Mouse (Mus musculus): ENCODE measurements at regions not wholly inside any gene's neighbourhood (a gene's known extent, or its start where the extent isn't known, plus 50 kb on each side); places are given as distances from the start of the nearest gene placed in this dataset.

DNA sequence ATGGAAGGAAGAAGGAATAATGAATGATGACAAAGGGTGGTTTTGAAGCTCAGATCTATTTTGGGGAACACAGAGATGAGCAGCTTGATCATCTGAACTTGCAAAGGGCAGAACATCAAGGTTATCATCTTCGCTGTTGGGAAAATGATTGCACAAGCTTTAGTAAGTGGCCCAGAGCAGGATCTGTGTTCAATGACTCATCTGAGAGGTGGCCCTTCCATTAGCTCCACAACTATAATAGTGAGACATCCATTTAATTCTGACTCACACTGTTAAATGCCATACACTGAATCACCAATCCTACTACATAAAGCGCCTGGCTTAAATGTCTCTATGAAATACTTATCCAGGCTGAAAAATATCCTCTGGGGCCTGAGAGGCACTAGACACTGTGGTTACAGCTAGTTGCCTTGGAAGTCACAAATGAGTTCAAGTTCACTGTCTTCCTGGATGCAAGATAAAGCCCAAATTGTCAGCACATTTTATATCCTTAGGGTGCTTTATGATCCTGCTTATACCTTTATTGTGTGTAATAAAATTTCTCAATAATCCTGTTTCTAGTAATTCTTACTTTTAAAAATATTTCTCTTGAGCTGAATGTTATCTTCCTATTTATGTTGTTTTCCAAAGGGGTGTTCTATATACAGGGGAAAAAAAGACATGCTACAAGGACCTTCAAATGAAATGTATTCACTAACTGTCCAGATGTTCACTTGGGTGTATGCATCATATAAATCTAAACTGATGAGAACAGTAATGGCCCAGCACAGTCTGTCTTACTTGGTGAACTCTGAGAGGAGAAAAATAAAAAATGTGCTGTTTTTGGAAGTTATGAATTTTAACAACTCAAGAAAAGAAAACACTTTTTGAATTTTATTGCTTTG lies 687.9 kb upstream of the Cited2 start:
- Histone ChIP-seq H3K9ac (replicated peaks) (no peak overlapping the region), H3K27ac (no peak overlapping the region), H3K27me3 (no peaks in the 10 kb centered on the region), H3K9me3 (no peaks in the 10 kb centered on the region), H3K4me1 (replicated peaks) (no peaks in the 10 kb centered on the region), H3K4me3 (replicated peaks) (no peak overlapping the region), H3K4me2 (no peak overlapping the region), H3K36me3 (no peaks in the 10 kb centered on the region)
- no peak for ATAC-seq (ENCODE audit: insufficient number of reproducible peaks, insufficient read depth, low FRiP score, low TSS enrichment, low read depth)
- WGBS = 90% methylated on average over 2 of the region's 2 CpGs

- no peaks in the 10 kb centered on the region; the same call in 1 of the 2 replicates for H3K4me1 ChIP-seq (replicated peaks)
- H3K4me3 ChIP-seq (replicated peaks) = no peak overlapping the region
- WGBS = 77% methylated on average over 11 of the region's 11 CpGs
- H3K27ac ChIP-seq = no peak overlapping the region
- no peak for ATAC-seq (ENCODE audit: insufficient number of reproducible peaks, insufficient read depth, low FRiP score, low TSS enrichment, low read depth)
- H3K4me2 ChIP-seq = no peak overlapping the region
- no peaks in the 10 kb centered on the region for H3K27me3 ChIP-seq
- no peaks in the 10 kb centered on the region for H3K9me3 ChIP-seq
- H3K9ac ChIP-seq (replicated peaks) = no peak overlapping the region
- no peaks in the 10 kb centered on the region for H3K36me3 ChIP-seq
These were observed 684.6 kb upstream of the Cited2 start for GRCm38 (mm10) chr10:17038259-17039043.

GRCm38 (mm10) chr10:17042090-17042489 lies 680.9 kb upstream of the Cited2 start:
- H3K4me1 ChIP-seq (replicated peaks) = no peaks in the 10 kb centered on the region; the same call in 1 of the 2 replicates
- 93% methylated on average over 1 of the region's 1 CpGs for WGBS
- ATAC-seq (ENCODE audit: insufficient number of reproducible peaks, insufficient read depth, low FRiP score, low TSS enrichment, low read depth) = no peak
- H3K4me3 ChIP-seq (replicated peaks) = no peak overlapping the region
- H3K9me3 ChIP-seq = no peaks in the 10 kb centered on the region
- no peaks in the 10 kb centered on the region for H3K27me3 ChIP-seq
- H3K4me2 ChIP-seq = no peak overlapping the region
- no peak overlapping the region for H3K27ac ChIP-seq
- no peak overlapping the region for H3K9ac ChIP-seq (replicated peaks)
- H3K36me3 ChIP-seq = no peaks in the 10 kb centered on the region

DNA sequence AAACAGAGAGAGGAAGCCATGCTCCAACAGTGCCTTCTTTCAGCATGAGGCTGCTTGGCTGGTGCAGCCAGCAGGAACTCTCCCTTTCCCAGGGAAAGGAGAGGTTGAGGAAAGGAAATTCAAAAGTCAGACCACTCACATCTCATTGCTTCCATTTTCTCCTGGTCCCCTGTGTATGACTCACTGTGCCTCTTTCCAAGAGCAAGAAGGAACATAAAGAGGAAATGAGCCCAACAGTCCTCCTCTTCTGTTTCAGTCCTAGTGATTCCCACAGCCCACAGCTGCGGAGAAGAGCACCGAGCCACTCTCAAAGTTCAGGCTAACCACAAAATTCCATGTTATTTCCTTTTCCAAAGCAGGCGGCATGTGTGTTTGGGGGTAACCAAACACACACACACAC lies 680.0 kb upstream of the Cited2 start:
- no peaks in the 10 kb centered on the region; the same call in 1 of the 2 replicates for H3K4me1 ChIP-seq (replicated peaks)
- H3K4me2 ChIP-seq = no peak overlapping the region
- no peak overlapping the region for H3K4me3 ChIP-seq (replicated peaks)
- WGBS = 81% methylated on average over 3 of the region's 3 CpGs
- H3K27ac ChIP-seq = no peak overlapping the region
- no peak for ATAC-seq (ENCODE audit: insufficient number of reproducible peaks, insufficient read depth, low FRiP score, low TSS enrichment, low read depth)
- H3K36me3 ChIP-seq = no peaks in the 10 kb centered on the region
- H3K27me3 ChIP-seq = no peaks in the 10 kb centered on the region
- no peak overlapping the region for H3K9ac ChIP-seq (replicated peaks)
- H3K9me3 ChIP-seq = no peaks in the 10 kb centered on the region

GRCm38 (mm10) chr10:17046765-17047164 lies 676.3 kb upstream of the Cited2 start:
- H3K9me3 ChIP-seq = no peaks in the 10 kb centered on the region
- no peak overlapping the region for H3K4me3 ChIP-seq (replicated peaks)
- no peak overlapping the region for H3K27ac ChIP-seq
- no peak overlapping the region for H3K9ac ChIP-seq (replicated peaks)
- no peaks in the 10 kb centered on the region for H3K27me3 ChIP-seq
- WGBS = 86% methylated on average over 5 of the region's 5 CpGs
- H3K36me3 ChIP-seq = no peaks in the 10 kb centered on the region
- no peak overlapping the region for H3K4me2 ChIP-seq
- no peaks in the 10 kb centered on the region; the same call in 1 of the 2 replicates for H3K4me1 ChIP-seq (replicated peaks)
- ATAC-seq (ENCODE audit: insufficient number of reproducible peaks, insufficient read depth, low FRiP score, low TSS enrichment, low read depth) = no peak

- Histone ChIP-seq H3K27ac (no peak overlapping the region), H3K27me3 (no peaks in the 10 kb centered on the region), H3K9ac (replicated peaks) (no peak overlapping the region), H3K9me3 (no peaks in the 10 kb centered on the region), H3K36me3 (no peaks in the 10 kb centered on the region), H3K4me3 (replicated peaks) (no peak overlapping the region), H3K4me1 (replicated peaks) (peaks cover 19% of the 10 kb centered on the region), H3K4me2 (no peak overlapping the region)
- no peak for ATAC-seq (ENCODE audit: insufficient number of reproducible peaks, insufficient read depth, low FRiP score, low TSS enrichment, low read depth)
- WGBS = 93% methylated on average over 1 of the region's 1 CpGs
These were observed 650.1 kb upstream of the Cited2 start for GRCm38 (mm10) chr10:17072906-17073305.

- Histone ChIP-seq H3K4me1 (replicated peaks) (peaks cover 19% of the 10 kb centered on the region), H3K36me3 (no peaks in the 10 kb centered on the region), H3K4me2 (peak overlapping the region; percentile 23), H3K27me3 (no peaks in the 10 kb centered on the region), H3K9me3 (no peaks in the 10 kb centered on the region), H3K9ac (replicated peaks) (no peak overlapping the region), H3K4me3 (replicated peaks) (no peak overlapping the region), H3K27ac (peak overlapping the region; percentile 81)
- WGBS = 14% methylated on average over 1 of the region's 1 CpGs
- ATAC-seq (ENCODE audit: insufficient number of reproducible peaks, insufficient read depth, low FRiP score, low TSS enrichment, low read depth) = no peak
These were observed 649.0 kb upstream of the Cited2 start for GRCm38 (mm10) chr10:17074013-17074401.

DNA sequence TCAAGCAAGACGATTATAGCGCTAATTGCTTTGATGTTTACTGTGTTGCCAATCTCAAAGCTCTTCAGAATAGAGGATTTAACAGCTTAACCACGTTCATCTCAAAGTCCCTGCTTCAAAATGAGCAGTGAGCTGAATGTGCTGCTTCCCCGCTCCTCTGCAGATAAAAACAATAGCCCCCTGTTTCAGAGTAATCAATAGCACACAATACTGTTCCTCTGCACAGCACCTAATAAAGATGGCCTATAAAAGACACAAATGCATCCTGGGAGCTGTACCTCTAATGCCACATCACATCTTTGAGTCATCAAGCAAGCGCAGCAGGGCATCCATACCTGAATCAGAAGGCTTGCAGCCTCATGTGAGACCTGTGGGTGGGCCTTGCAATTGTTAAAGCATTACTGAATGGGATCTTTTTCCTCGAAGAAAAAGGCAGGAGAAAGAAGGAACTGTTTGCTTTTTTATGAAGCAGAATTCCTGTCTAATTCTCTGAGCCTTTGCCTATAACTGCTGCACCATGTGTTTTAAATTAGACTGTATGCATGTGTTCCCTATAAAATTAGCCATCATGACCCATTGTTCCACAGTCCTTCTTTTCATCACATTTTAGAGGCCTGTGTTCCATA lies 648.5 kb upstream of the Cited2 start:
- Histone ChIP-seq H3K27me3 (no peaks in the 10 kb centered on the region), H3K4me3 (replicated peaks) (no peak overlapping the region), H3K36me3 (no peaks in the 10 kb centered on the region), H3K9ac (replicated peaks) (no peak overlapping the region), H3K9me3 (no peaks in the 10 kb centered on the region), H3K27ac (peak overlapping the region; percentile 81), H3K4me2 (peak overlapping the region; percentile 23), H3K4me1 (replicated peaks) (peaks cover 19% of the 10 kb centered on the region)
- peak; percentile 92 for ATAC-seq (ENCODE audit: insufficient number of reproducible peaks, insufficient read depth, low FRiP score, low TSS enrichment, low read depth)
- WGBS = 23% methylated on average over 6 of the region's 6 CpGs

DNA sequence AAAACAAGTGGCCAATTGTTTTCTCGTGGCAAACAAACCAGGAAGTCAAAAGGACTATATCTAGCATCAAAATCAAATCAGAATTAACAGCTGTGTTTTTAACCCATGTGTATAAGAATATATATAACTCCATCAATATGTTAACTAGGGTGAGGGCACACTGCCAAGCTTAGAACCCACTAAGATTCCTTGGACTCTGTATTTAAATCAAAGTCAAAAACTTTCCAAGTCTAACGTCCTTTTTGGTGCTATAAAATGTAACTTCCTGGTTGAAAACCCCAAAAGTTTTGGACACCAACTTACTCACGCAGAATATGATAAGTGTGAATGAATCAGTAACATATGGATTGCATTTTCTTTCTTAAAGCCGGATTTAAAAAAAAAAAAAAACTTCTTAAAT lies 647.9 kb upstream of the Cited2 start:
- peak; percentile 62; the same call in 1 of the 2 replicates for ATAC-seq (ENCODE audit: insufficient number of reproducible peaks, insufficient read depth, low FRiP score, low TSS enrichment, low read depth)

GRCm38 (mm10) chr10:17075576-17075975 lies 647.4 kb upstream of the Cited2 start:
- peak overlapping the region; percentile 73 for H3K27ac ChIP-seq
- 0 out of 2 replicates have a peak overlapping the region, but pooled peaks have one; percentile 8 for H3K4me2 ChIP-seq
- no peak for ATAC-seq (ENCODE audit: insufficient number of reproducible peaks, insufficient read depth, low FRiP score, low TSS enrichment, low read depth)

More for the DNA sequence above, 647.9 kb upstream of the Cited2 start:
- Histone ChIP-seq H3K4me2 (no peak overlapping the region), H3K4me1 (replicated peaks) (peaks cover 19% of the 10 kb centered on the region), H3K9me3 (no peaks in the 10 kb centered on the region), H3K36me3 (no peaks in the 10 kb centered on the region), H3K27ac (no peak overlapping the region), H3K4me3 (replicated peaks) (no peak overlapping the region), H3K9ac (replicated peaks) (no peak overlapping the region), H3K27me3 (no peaks in the 10 kb centered on the region)
- WGBS = 11% methylated on average over 4 of the region's 4 CpGs

DNA sequence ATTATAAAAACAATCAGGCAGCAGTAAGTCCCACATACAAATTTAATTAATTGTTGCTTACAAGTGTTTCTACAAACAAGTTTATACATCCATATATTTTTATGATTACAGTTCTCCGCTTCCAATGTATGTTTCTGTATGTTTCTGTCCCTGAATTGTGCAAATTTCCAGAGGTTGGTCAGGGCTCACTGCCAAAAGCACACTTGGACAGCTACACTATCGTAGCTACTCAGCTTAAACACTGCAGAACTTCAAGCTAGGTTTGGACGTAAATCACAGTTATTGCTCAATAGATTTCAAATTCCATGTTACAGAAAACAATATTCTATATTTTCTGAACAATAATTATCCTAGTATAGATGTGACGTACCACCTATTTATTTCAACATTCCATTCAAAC lies 646.8 kb upstream of the Cited2 start:
- 0 out of 2 replicates have a peak overlapping the region, but pooled peaks have one; percentile 56 for H3K27ac ChIP-seq
- 46% methylated on average over 4 of the region's 4 CpGs for WGBS
- no peaks in the 10 kb centered on the region for H3K9me3 ChIP-seq
- no peak for ATAC-seq (ENCODE audit: insufficient number of reproducible peaks, insufficient read depth, low FRiP score, low TSS enrichment, low read depth)
- no peaks in the 10 kb centered on the region for H3K36me3 ChIP-seq
- H3K4me2 ChIP-seq = no peak overlapping the region
- H3K9ac ChIP-seq (replicated peaks) = no peak overlapping the region
- no peak overlapping the region for H3K4me3 ChIP-seq (replicated peaks)
- peaks cover 19% of the 10 kb centered on the region for H3K4me1 ChIP-seq (replicated peaks)
- H3K27me3 ChIP-seq = no peaks in the 10 kb centered on the region

More at GRCm38 (mm10) chr10:17075576-17075975, 647.4 kb upstream of the Cited2 start:
- no peaks in the 10 kb centered on the region for H3K27me3 ChIP-seq
- WGBS = 12% methylated on average over 2 of the region's 2 CpGs
- H3K9ac ChIP-seq (replicated peaks) = no peak overlapping the region
- no peaks in the 10 kb centered on the region for H3K36me3 ChIP-seq
- no peaks in the 10 kb centered on the region for H3K9me3 ChIP-seq
- H3K4me3 ChIP-seq (replicated peaks) = no peak overlapping the region
- H3K4me1 ChIP-seq (replicated peaks) = peaks cover 19% of the 10 kb centered on the region

Measured in limb, embryonic 12.5 days (tissue).